Mouse (Mus musculus) liver, postnatal 0 days (tissue): ENCODE results near the gene Tcn2.

Experiments used
- CTCF ChIP-seq: sonication (generic); IDR thresholded peaks from 2 replicates; pipeline ENCODE4 v1.5.1; 2016; ENCODE audit warnings: antibody characterized with exemption, low read depth
- EP300 ChIP-seq: IDR thresholded peaks from 2 replicates; pipeline ENCODE4 v1.6.1; 2016; ENCODE audit warnings: antibody characterized with exemption, low read depth, mild to moderate bottlenecking

DNA sequence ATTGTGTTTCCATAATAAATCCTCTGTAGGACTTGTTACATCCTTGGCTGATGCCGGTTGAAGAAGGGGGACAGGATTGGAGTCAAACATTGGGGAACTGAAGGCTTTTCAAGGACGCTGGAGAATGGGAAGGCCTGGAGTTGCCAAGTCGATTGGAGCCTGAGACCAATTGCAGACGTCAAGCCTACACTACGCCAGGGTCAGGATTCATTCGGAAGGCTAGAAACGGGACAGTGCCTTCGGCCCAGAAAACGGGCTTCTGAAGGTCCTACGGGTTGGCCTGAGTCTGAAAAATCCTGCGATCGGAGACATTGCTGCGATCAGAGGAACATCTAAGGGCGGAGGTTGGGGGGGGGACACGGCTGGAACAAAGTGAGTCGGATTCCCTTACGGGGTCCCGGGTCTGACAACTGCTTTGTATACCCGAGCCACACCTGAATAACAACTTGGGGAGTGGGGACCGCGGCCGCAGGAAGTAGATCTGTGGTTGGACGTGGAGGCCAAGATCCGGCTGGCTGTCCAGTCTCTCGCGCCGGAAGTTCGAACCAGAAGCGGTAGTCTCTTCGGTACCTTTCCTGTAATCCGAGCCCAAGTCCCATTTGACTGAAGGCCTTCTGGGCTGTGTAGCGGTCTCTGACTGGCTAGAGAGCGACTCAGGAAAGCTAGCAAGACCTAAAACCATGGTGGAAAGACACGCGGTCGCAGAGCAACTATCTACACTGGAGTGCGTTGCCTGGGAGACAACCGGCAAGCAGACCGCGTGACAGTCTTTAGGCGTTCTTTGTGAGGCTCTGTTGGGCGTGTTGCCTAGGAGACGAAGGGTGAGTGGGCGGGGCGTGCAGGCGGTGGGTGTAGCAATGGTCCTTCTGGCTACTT lies 37.3 kb downstream of the Tcn2 start, which contains the start of the genes 4921536K21Rik and Dusp18:
- TF ChIP-seq EP300 = no peak
- no peak for TF ChIP-seq CTCF
